Mouse (Mus musculus) embryonic facial prominence, embryonic 15.5 days (tissue): ENCODE measurements around the gene Pomc. TPM values are rescaled to one million over a fixed set of nuclear protein-coding genes. Genes with fewer than 3 reads are reported as not detected.

Source experiments
- ATAC-seq: fragments of 200-750 bp; cut with Nextera tagmentation; 2 replicates; pipeline ENCODE4 v1.8.0; 2017; ENCODE audit warnings: low read depth, moderate TSS enrichment; ENCODE audit not compliant: insufficient number of reproducible peaks, low FRiP score, low TSS enrichment
- H3K27ac ChIP-seq: fragments of 300-500 bp; sonication (generic); replicated peaks from 2 replicates; pipeline ENCODE4 v1.5.1; 2015; ENCODE audit warnings: mild to moderate bottlenecking, inconsistent platforms
- H3K27me3 ChIP-seq: fragments of 300-500 bp; sonication (generic); 2 replicates; pipeline ENCODE4 v1.6.1; 2015; ENCODE audit warnings: inconsistent platforms
- H3K36me3 ChIP-seq: fragments of 300-500 bp; sonication (generic); 2 replicates; pipeline ENCODE4 v1.6.1; 2015; ENCODE audit warnings: mild to moderate bottlenecking, inconsistent platforms
- H3K4me1 ChIP-seq: fragments of 300-500 bp; sonication (generic); 2 replicates; pipeline ENCODE4 v1.6.1; 2015; ENCODE audit warnings: inconsistent platforms
- H3K4me2 ChIP-seq: fragments of 300-500 bp; sonication (generic); replicated peaks from 2 replicates; pipeline ENCODE4 v1.6.1; 2015; ENCODE audit warnings: mild to moderate bottlenecking, inconsistent platforms
- H3K4me3 ChIP-seq: fragments of 300-500 bp; sonication (generic); replicated peaks from 2 replicates; pipeline ENCODE4 v1.5.1; 2015; ENCODE audit warnings: mild to moderate bottlenecking, inconsistent platforms
- H3K9ac ChIP-seq: fragments of 300-500 bp; sonication (generic); 2 replicates; pipeline ENCODE4 v1.6.1; 2015; ENCODE audit warnings: inconsistent platforms
- H3K9me3 ChIP-seq: fragments of 300-500 bp; sonication (generic); replicated peaks from 2 replicates; pipeline ENCODE4 v1.6.1; 2016; ENCODE audit warnings: inconsistent platforms
- WGBS: fragments of 180-500 bp; shearing (Covaris S2); methylation state at CpG from one replicate; pipeline ENCODE4 v1.1.7; 2015; 5-methylcytosine and 5-hydroxymethylcytosine counted together
- polyA plus RNA-seq: library from polyadenylated mRNA; unstranded; fragments of >200 nt; fragmentation: Nextera tagmentation; extraction: Ambion mirVana; gene quantifications from 2 replicates; pipeline ENCODE4 v1.2.1, GENCODE M21; 2015

Pomc gene
- polyA plus RNA-seq, 1 experiment from 2014 or later: 6.4 TPM

- Histone ChIP-seq H3K27me3 (no peaks in the 10 kb centered on the region), H3K9ac (no peak overlapping the region), H3K4me2 (no peak overlapping the region), H3K27ac (no peak overlapping the region), H3K4me3 (no peak overlapping the region), H3K4me1 (peaks cover 5% of the 10 kb centered on the region; the same call in 1 of the 2 replicates), H3K36me3 (no peaks in the 10 kb centered on the region), H3K9me3 (no peaks in the 10 kb centered on the region)
- no peak for ATAC-seq
- 76% methylated on average over 7 of the region's 7 CpGs for WGBS
Observed at GRCm38 (mm10) chr12:4006079-4006478, 51.3 kb downstream of the Pomc start.

GRCm38 (mm10) chr12:4007181-4007580, 52.4 kb downstream of the Pomc start:
- H3K36me3 ChIP-seq: no peaks in the 10 kb centered on the region
- H3K4me1 ChIP-seq: peaks cover 5% of the 10 kb centered on the region; the same call in 1 of the 2 replicates
- no peaks in the 10 kb centered on the region for H3K9me3 ChIP-seq
- WGBS: 63% methylated on average over 4 of the region's 4 CpGs
- H3K27me3 ChIP-seq: no peaks in the 10 kb centered on the region
- no peak for ATAC-seq
- H3K4me3 ChIP-seq: no peak overlapping the region
- no peak overlapping the region for H3K27ac ChIP-seq
- H3K9ac ChIP-seq: no peak overlapping the region
- H3K4me2 ChIP-seq: no peak overlapping the region

GRCm38 (mm10) chr12:4007766-4008165, 53.0 kb downstream of the Pomc start:
- Histone ChIP-seq H3K9ac (no peak overlapping the region), H3K27ac (no peak overlapping the region), H3K4me2 (no peak overlapping the region), H3K4me3 (no peak overlapping the region), H3K27me3 (no peaks in the 10 kb centered on the region), H3K9me3 (no peaks in the 10 kb centered on the region), H3K36me3 (no peaks in the 10 kb centered on the region), H3K4me1 (peaks cover 5% of the 10 kb centered on the region; the same call in 1 of the 2 replicates)
- WGBS: 59% methylated on average over 4 of the region's 4 CpGs
- ATAC-seq: no peak

- H3K4me2 ChIP-seq: no peak overlapping the region
- 33% methylated on average over 12 of the region's 12 CpGs for WGBS
- H3K27ac ChIP-seq: no peak overlapping the region
- peaks cover 5% of the 10 kb centered on the region; the same call in 1 of the 2 replicates for H3K4me1 ChIP-seq
- no peaks in the 10 kb centered on the region for H3K36me3 ChIP-seq
- H3K9ac ChIP-seq: no peak overlapping the region
- H3K27me3 ChIP-seq: no peaks in the 10 kb centered on the region
- H3K4me3 ChIP-seq: no peak overlapping the region
- H3K9me3 ChIP-seq: no peaks in the 10 kb centered on the region
- no peak for ATAC-seq
Observed at GRCm38 (mm10) chr12:4008731-4009130, 54.0 kb downstream of the Pomc start.

Other genes with a start within 250 kb of the Pomc start
- gene Dnmt3a, start 148.9 kb upstream of the Pomc start, polyA plus RNA-seq: 114 and 135 TPM in 2 replicates
- 4.0 and 4.2 TPM in 2 replicates for gene Efr3b, start 84.0 kb downstream of the Pomc start, polyA plus RNA-seq
- gene Dnajc27, start 127.6 kb downstream of the Pomc start, polyA plus RNA-seq: 6.1 and 7.2 TPM in 2 replicates
- gene Adcy3, start 178.2 kb downstream of the Pomc start, polyA plus RNA-seq: 16.5 and 17.4 TPM in 2 replicates